Mouse (Mus musculus) erythroblast, embryonic 14.5 days (primary cell): ENCODE measurements around the gene Bdh1. TPM values are rescaled to one million over a fixed set of nuclear protein-coding genes. Genes with fewer than 3 reads are reported as not detected.
A peak's percentile ranks its signal among the peaks of the same experiment; 100 is the strongest.

Experiments
- H3K27me3 ChIP-seq: 2 replicates; pipeline ENCODE4 v1.6.1; 2012; ENCODE audit warnings: inconsistent platforms; ENCODE audit not compliant: control insufficient read depth
- H3K36me3 ChIP-seq: 2 replicates; pipeline ENCODE4 v1.6.1; 2012; ENCODE audit warnings: mild to moderate bottlenecking, inconsistent platforms; ENCODE audit not compliant: control insufficient read depth
- H3K4me1 ChIP-seq: 2 replicates; pipeline ENCODE4 v1.6.1; 2012; ENCODE audit warnings: inconsistent platforms; ENCODE audit not compliant: control insufficient read depth
- H3K4me3 ChIP-seq: replicated peaks from 2 replicates; pipeline ENCODE3; 2012; ENCODE audit warnings: moderate library complexity, mild to moderate bottlenecking, inconsistent platforms
- H3K9me3 ChIP-seq: 2 replicates; pipeline ENCODE4 v1.6.1; 2012; ENCODE audit warnings: low read length, inconsistent platforms, mixed read lengths; ENCODE audit not compliant: control insufficient read depth
- GATA1 ChIP-seq: IDR thresholded peaks from 2 replicates; pipeline ENCODE4 v1.6.1; 2012; ENCODE audit warnings: low read length, inconsistent platforms, mixed read lengths
- TAL1 ChIP-seq: IDR thresholded peaks from 3 replicates; pipeline ENCODE4 v1.6.1; 2012; ENCODE audit warnings: low read length, inconsistent platforms, mixed read lengths
- polyA plus RNA-seq: library from polyadenylated mRNA; stranded (reverse); fragments of >175 nt; gene quantifications from 2 replicates; pipeline ENCODE4 v1.2.3, GENCODE M21; 2012

Gene Bdh1
- polyA plus RNA-seq, 1 experiment: 0.70 TPM

- Histone ChIP-seq H3K4me1 (no peaks in the 10 kb centered on the region), H3K9me3 (no peaks in the 10 kb centered on the region)
- TF ChIP-seq GATA1 (no peak), TAL1 (no peak)
These were observed 11.1 kb upstream of the Bdh1 start for GRCm38 (mm10) chr16:31410969-31411368.

GRCm38 (mm10) chr16:31412321-31412720, 9.8 kb upstream of the Bdh1 start:
- no peak overlapping the region for H3K4me3 ChIP-seq
- no peaks in the 10 kb centered on the region for H3K27me3 ChIP-seq
- TF ChIP-seq TAL1 (no peak), GATA1 (no peak)
- H3K9me3 ChIP-seq: no peaks in the 10 kb centered on the region
- H3K4me1 ChIP-seq: no peaks in the 10 kb centered on the region
- H3K36me3 ChIP-seq: no peaks in the 10 kb centered on the region

More at GRCm38 (mm10) chr16:31410969-31411368, 11.1 kb upstream of the Bdh1 start:
- Histone ChIP-seq H3K36me3 (no peaks in the 10 kb centered on the region), H3K27me3 (no peaks in the 10 kb centered on the region), H3K4me3 (no peak overlapping the region)

- TF ChIP-seq TAL1: no peak
- TF ChIP-seq GATA1: no peak
These were observed 8.3 kb upstream of the Bdh1 start for GRCm38 (mm10) chr16:31413777-31414176.

GRCm38 (mm10) chr16:31415885-31416450, 6.1 kb upstream of the Bdh1 start:
- Histone ChIP-seq H3K27me3 (no peaks in the 10 kb centered on the region), H3K4me1 (no peaks in the 10 kb centered on the region), H3K9me3 (no peaks in the 10 kb centered on the region), H3K4me3 (no peak overlapping the region), H3K36me3 (no peaks in the 10 kb centered on the region)
- TF ChIP-seq GATA1: no peak
- no peak for TF ChIP-seq TAL1

More at GRCm38 (mm10) chr16:31413777-31414176, 8.3 kb upstream of the Bdh1 start:
- no peaks in the 10 kb centered on the region for H3K27me3 ChIP-seq
- H3K4me3 ChIP-seq: no peak overlapping the region
- no peaks in the 10 kb centered on the region for H3K36me3 ChIP-seq
- no peaks in the 10 kb centered on the region for H3K9me3 ChIP-seq
- H3K4me1 ChIP-seq: no peaks in the 10 kb centered on the region

- H3K4me1 ChIP-seq: no peaks in the 10 kb centered on the region
- no peaks in the 10 kb centered on the region for H3K9me3 ChIP-seq
- H3K27me3 ChIP-seq: no peaks in the 10 kb centered on the region
- no peak overlapping the region for H3K4me3 ChIP-seq
- no peaks in the 10 kb centered on the region for H3K36me3 ChIP-seq
- TF ChIP-seq GATA1 (no peak), TAL1 (no peak)
These were observed 3.4 kb upstream of the Bdh1 start for GRCm38 (mm10) chr16:31418704-31419103.

- Histone ChIP-seq H3K36me3 (no peaks in the 10 kb centered on the region), H3K4me3 (no peak overlapping the region)
These were observed 2.6 kb upstream of the Bdh1 start for GRCm38 (mm10) chr16:31419457-31419856.

GRCm38 (mm10) chr16:31422722-31423121, 642 bp downstream of the Bdh1 start:
- Histone ChIP-seq H3K36me3 (no peaks in the 10 kb centered on the region), H3K4me1 (peaks cover 20% of the 10 kb centered on the region), H3K4me3 (peak overlapping the region; percentile 44), H3K27me3 (peaks cover 9% of the 10 kb centered on the region), H3K9me3 (no peaks in the 10 kb centered on the region)
- no peak for TF ChIP-seq GATA1
- no peak for TF ChIP-seq TAL1

More at GRCm38 (mm10) chr16:31419457-31419856, 2.6 kb upstream of the Bdh1 start:
- TF ChIP-seq GATA1 (no peak), TAL1 (no peak)
- H3K9me3 ChIP-seq: no peaks in the 10 kb centered on the region
- no peaks in the 10 kb centered on the region for H3K27me3 ChIP-seq
- no peaks in the 10 kb centered on the region for H3K4me1 ChIP-seq

GRCm38 (mm10) chr16:31423368-31423767, 1.3 kb downstream of the Bdh1 start:
- Histone ChIP-seq H3K9me3 (no peaks in the 10 kb centered on the region), H3K4me3 (peak overlapping the region; percentile 32), H3K4me1 (peaks cover 27% of the 10 kb centered on the region), H3K36me3 (no peaks in the 10 kb centered on the region), H3K27me3 (peaks cover 15% of the 10 kb centered on the region)
- no peak for TF ChIP-seq TAL1
- no peak for TF ChIP-seq GATA1

GRCm38 (mm10) chr16:31424416-31425187, 2.5 kb downstream of the Bdh1 start:
- Histone ChIP-seq H3K4me3 (peak overlapping the region; percentile 38), H3K4me1 (peaks cover 39% of the 10 kb centered on the region), H3K9me3 (no peaks in the 10 kb centered on the region), H3K27me3 (peaks cover 28% of the 10 kb centered on the region), H3K36me3 (no peaks in the 10 kb centered on the region; the same call in 1 of the 2 replicates)
- TF ChIP-seq TAL1 (no peak), GATA1 (no peak)
